Mouse (Mus musculus) G1E-ER4 (cell line): ENCODE data around the gene Pdia3. TPM values are rescaled to one million over a fixed set of nuclear protein-coding genes. Genes with fewer than 3 reads are reported as not detected.

Experiments used
- GATA1 ChIP-seq: IDR thresholded peaks from one replicate; pipeline ENCODE4 v1.8.0; 2012; ENCODE audit warnings: low read length, inconsistent platforms
- polyA plus RNA-seq: library from polyadenylated mRNA; stranded (reverse); fragments of >175 nt; gene quantifications from 2 replicates; pipeline ENCODE4 v1.2.3, GENCODE M21; 2012

The Pdia3 gene
- polyA plus RNA-seq, 1 experiment: 628 TPM

GRCm38 (mm10) chr2:121439746-121440145, 26.2 kb downstream of the Pdia3 start:
- TF ChIP-seq GATA1: no peak

DNA sequence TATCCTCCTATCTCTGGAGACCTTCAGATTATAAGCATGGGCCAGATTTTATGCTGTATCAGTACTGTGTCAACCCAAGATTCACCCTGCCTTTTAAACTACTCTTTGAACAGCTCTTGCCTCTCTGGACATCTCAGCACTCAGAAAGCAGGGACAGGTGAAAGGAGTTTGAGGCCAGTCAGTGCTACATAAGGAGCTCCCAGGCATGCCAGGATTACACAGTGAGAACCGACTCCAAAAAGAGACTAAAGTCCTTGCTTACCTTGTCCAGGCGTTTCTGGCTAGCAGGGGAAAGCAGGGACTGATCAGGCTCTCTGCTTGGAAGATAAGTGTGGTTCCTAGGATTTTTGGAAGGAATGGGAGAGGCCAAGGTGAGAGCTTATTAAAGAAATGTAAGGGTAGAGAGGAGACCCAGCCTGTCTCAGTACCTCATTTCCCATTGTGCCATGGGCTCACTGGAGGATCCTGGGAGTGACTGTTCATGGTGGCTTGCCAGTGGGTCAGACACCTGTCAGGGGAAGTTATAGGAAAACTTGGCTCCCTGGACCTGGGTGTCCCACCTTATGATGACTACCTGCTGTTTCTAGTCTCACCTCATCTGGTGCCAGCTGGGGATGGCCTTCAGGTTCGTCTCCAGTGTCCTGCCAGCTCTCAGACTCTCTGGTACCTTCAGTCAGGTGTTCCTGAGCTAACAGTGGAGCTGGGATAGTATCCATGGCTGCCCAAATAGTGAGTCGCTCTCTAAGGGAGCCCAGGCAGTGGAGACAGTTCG, 27.4 kb downstream of the Pdia3 start:
- TF ChIP-seq GATA1: no peak

- TF ChIP-seq GATA1: no peak
Measured at GRCm38 (mm10) chr2:121441800-121442199, 28.2 kb downstream of the Pdia3 start.

DNA sequence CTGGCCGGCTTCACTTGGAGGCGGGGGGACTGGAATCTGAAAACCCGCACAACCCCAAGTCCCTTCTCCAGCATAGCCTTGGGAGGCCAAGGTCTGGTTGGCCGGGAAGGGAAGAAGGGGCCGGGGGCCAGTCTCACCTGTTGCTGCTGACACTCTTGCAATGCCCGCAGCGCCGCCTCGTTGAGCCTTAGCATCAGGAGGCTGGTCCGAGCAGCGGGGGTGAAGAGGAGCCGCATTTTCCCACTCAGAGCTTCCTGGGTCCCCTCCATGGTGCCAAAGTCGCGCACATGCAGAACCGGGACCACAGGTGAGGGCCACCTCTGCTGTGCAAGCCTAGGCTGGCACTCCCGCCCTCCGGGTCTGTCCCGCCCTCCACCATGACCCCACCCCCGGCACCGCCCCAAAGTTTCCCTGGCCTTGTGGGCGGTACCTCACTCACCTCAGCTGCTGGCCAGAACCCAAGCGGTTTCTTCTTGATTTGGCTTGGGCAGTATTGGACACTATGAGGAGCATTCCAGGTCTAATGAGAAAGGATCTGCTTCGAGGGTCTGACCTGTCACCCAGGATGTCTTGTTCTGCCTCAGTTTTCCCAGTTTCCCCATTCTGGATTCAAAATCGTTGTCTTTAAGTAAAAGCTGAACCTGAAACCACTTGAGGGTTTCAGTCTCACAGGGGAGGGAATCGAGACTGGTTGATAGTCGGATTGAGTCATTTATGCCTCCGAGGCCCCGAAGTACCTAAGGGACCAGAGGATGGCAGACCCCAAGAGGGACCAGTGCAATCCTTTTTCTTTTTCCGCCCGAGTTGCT, 28.9 kb downstream of the Pdia3 start:
- no peak for TF ChIP-seq GATA1

GRCm38 (mm10) chr2:121443068-121443349, 29.4 kb downstream of the Pdia3 start:
- TF ChIP-seq GATA1: no peak

DNA sequence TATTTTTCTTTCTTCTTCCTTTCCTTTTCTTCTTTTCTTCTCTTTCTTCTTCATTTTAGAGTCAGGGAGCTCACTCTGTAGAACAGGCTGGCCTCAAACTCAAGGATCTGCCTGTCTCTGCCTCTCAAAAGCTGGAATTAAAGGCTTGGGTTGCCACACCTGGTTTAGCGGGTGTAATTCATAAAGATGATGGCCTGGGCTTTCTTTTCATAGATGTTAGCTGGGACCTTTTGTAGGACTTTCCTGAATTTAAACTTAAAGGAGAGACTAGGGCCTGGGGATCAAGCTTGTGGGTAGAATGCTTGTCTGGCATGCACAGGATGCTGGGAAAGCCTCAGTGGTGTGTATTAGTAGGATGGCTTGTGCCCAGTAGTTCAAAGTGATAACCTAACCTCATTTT, 30.6 kb downstream of the Pdia3 start, which contains the start of gene Ell3:
TSS of gene Ell3 (minus strand) at position 101 of the 400 bp plus-strand sequence.
- TF ChIP-seq GATA1: no peak

GRCm38 (mm10) chr2:121445117-121445516, 31.5 kb downstream of the Pdia3 start:
- no peak for TF ChIP-seq GATA1

DNA sequence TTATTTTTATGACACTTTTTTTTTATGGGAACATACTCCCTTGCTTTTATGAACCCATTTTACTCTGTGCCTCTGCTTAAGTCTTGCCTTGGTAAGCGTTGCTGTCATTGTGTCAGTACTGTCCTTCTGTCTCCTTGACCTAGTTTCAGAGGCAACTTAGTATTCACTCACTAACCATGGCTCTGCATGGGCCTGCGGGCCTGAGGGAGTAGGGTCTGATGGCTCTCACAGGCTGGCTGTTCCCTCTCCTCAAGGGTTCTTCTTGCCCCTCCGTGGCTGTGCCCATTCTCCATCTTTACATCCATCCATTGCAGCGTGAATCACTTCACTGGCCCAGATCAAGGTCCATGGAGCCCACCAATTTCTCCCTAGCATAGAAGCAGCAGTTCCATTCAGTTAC, 32.9 kb downstream of the Pdia3 start:
- no peak for TF ChIP-seq GATA1

GRCm38 (mm10) chr2:121447006-121447405, 33.4 kb downstream of the Pdia3 start:
- no peak for TF ChIP-seq GATA1

GRCm38 (mm10) chr2:121448136-121448535, 34.6 kb downstream of the Pdia3 start:
- TF ChIP-seq GATA1: no peak

GRCm38 (mm10) chr2:121448739-121449535, 35.4 kb downstream of the Pdia3 start, which contains the start of gene Serf2:
Serf2 (plus strand) TSS chr2:121449195.
- no peak for TF ChIP-seq GATA1

GRCm38 (mm10) chr2:121449545-121450011, 36.0 kb downstream of the Pdia3 start:
- TF ChIP-seq GATA1: no peak

GRCm38 (mm10) chr2:121450093-121450492, 36.5 kb downstream of the Pdia3 start:
- TF ChIP-seq GATA1: no peak

DNA sequence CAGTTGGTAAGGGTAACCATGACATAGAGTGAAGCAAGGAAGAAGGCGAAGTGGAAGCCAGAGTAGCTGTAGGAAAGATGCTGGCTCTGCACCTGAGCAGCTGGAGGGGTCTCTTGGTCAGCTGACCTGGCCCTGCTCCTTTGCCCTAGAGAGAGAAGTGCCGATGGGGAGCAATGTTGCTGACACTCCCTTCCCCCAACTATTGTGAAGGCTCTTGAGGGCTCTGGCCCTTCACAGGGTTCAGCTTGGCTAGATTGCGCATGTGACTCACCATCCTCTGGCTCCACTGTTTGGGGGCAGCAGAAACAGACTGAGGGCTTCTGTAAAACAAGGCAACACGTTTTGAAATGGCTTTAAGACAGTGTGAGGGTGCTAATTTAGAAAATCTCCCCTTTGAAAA, 38.8 kb downstream of the Pdia3 start:
- TF ChIP-seq GATA1: no peak

DNA sequence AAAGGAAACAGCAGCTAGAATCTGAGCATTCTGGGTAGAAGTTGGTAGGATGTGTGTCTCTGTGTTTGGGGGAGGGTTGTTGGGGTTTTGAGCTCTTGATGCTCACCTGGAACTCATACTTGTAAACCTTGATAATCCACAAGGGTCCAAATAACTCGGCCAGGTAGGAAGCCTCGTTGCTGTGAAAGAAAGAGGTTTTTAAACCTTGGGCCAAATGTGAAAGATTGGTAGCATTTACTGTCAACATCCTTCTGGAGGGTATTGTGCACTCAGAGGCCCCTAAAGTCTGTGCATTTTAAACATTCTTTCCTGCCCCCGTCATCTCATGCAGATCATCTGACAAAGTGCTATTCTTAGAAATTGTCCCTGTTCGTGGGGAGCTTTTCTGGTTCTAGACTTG, 39.4 kb downstream of the Pdia3 start, which contains the start of gene Hypk:
TSS of gene Hypk (plus strand) at position 301 of the 400 bp plus-strand sequence.
- TF ChIP-seq GATA1: no peak

- TF ChIP-seq GATA1: no peak
Measured at GRCm38 (mm10) chr2:121453917-121454316, 40.3 kb downstream of the Pdia3 start.

DNA sequence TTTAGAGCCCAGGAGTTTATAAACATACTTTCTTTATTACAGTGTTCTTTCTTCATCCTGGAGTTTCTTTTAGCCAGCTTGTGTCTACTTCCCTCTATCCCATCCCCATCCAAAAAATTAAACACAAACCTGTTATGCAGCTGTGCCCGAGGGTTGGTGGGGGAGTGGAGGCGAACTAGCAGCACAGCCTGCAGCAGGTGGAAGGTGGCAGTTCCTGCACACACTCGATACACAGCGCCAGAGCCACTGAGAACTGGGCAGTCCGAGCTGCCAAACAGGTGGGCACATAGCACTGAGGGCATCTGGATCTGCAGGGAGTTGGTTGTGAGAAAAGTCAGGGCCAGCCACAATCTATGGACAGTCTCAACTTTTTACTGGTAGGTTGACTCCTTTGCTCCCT, 42.0 kb downstream of the Pdia3 start:
- no peak for TF ChIP-seq GATA1
